ENCODE assay signal across 13 mouse cellular contexts in genomic region chr13:40036981-40037765, GRCm38 (mm10).
A peak's percentile ranks its signal among the peaks of the same experiment; 100 is the strongest.
DNase-seq lines count a peak whose midpoint lies in the region; ATAC-seq and TF ChIP-seq lines count a peak whose summit lies in the region.
"Had no signal": no experiment of that assay in that cellular context is flagged by ENCODE, and none has a peak within 500 bp of the region (broad histone marks: within the 10 kb centered on the region; RNA-seq: fewer than 3 reads in every experiment).

No protein-coding gene starts in this region.

- no peak overlapping the region for H3K4me2 ChIP-seq in lung, embryonic 14.5 days
- H3K4me2 ChIP-seq in lung, postnatal 0 days (replicated peaks; ENCODE audit: low read depth, low read length): no peak overlapping the region
- H3K4me2 ChIP-seq: embryonic facial prominence, embryonic 13.5 days; heart, embryonic 12.5 days; liver, embryonic 13.5 days; midbrain, embryonic 11.5 days had no signal

- no peak for TF ChIP-seq POLR2A in lung, adult 2 months (IDR thresholded peaks at IDR 0.05; ENCODE audit: borderline replicate concordance, extremely low read depth, low read depth, low read length)

- TF ChIP-seq CTCF in lung, embryonic 14.5 days (IDR thresholded peaks at IDR 0.05; ENCODE audit: low read depth): 0 out of 2 replicates have a peak, but pooled peaks have one; percentile 14
- no peak for TF ChIP-seq CTCF in lung, adult 2 months (IDR thresholded peaks at IDR 0.05; ENCODE audit: insufficient read depth, low read length)
- TF ChIP-seq CTCF in lung, postnatal 0 days (IDR thresholded peaks at IDR 0.05): no peak

- DNase-seq in lung, embryonic 14.5 days: no peak
- DNase-seq in lung, adult 2 months: no peak
- peak; percentile 95 for DNase-seq in cerebellum, adult 9-10 months
- peak; percentile 37 for DNase-seq in layer of hippocampus, adult 9-11 months
- peak; percentile 58 for DNase-seq in right cerebral cortex, postnatal 25 days
- no peak for DNase-seq in lung, postnatal 0 days (ENCODE audit: low spot score)
- no peak for DNase-seq in kidney, postnatal 14 days
- no peak for DNase-seq in thymus, postnatal 0 days (ENCODE audit: low spot score)
- DNase-seq: adrenal gland, adult 8-10 months; liver, embryonic 13.5 days had no signal

- H3K9me3 ChIP-seq in lung, embryonic 14.5 days (ENCODE audit: low read depth, low read length): no peaks in the 10 kb centered on the region
- no peaks in the 10 kb centered on the region for H3K9me3 ChIP-seq in lung, postnatal 0 days (ENCODE audit: low read length)
- H3K9me3 ChIP-seq: heart, embryonic 12.5 days; liver, embryonic 13.5 days had no signal

- WGBS in lung, embryonic 14.5 days: 82% methylated on average over 17 of the region's 17 CpGs
- WGBS in lung, adult 2 months: 83% methylated on average over 17 of the region's 17 CpGs
- WGBS in lung, postnatal 0 days: 86% methylated on average over 17 of the region's 17 CpGs

- ATAC-seq in lung, embryonic 14.5 days (ENCODE audit: insufficient read depth): no peak
- ATAC-seq in lung, postnatal 0 days: no peak

- H3K27me3 ChIP-seq in lung, embryonic 14.5 days (ENCODE audit: insufficient read depth, low read length): no peaks in the 10 kb centered on the region
- no peaks in the 10 kb centered on the region for H3K27me3 ChIP-seq in lung, postnatal 0 days (replicated peaks; ENCODE audit: insufficient read depth, low read length)
- H3K27me3 ChIP-seq: embryonic facial prominence, embryonic 13.5 days; heart, embryonic 12.5 days; liver, embryonic 13.5 days had no signal

- no peaks in the 10 kb centered on the region for H3K36me3 ChIP-seq in lung, embryonic 14.5 days (ENCODE audit: insufficient read depth)
- no peaks in the 10 kb centered on the region for H3K36me3 ChIP-seq in lung, postnatal 0 days (ENCODE audit: insufficient read depth, low read length)
- H3K36me3 ChIP-seq: embryonic facial prominence, embryonic 13.5 days; heart, embryonic 12.5 days; liver, embryonic 13.5 days had no signal

- no peak overlapping the region for H3K27ac ChIP-seq in lung, embryonic 14.5 days (ENCODE audit: low read depth)
- no peak overlapping the region for H3K27ac ChIP-seq in lung, postnatal 0 days (ENCODE audit: low read length)
- H3K27ac ChIP-seq: embryonic facial prominence, embryonic 13.5 days; liver, embryonic 13.5 days had no signal

- H3K4me3 ChIP-seq in lung, embryonic 14.5 days (ENCODE audit: low read depth, low read length): no peak overlapping the region
- no peak overlapping the region for H3K4me3 ChIP-seq in lung, adult 2 months (replicated peaks; ENCODE audit: extremely low read depth, low read depth, low read length)
- H3K4me3 ChIP-seq in lung, postnatal 0 days (ENCODE audit: low read depth, low read length): no peak overlapping the region
- H3K4me3 ChIP-seq: embryonic facial prominence, embryonic 13.5 days; heart, embryonic 12.5 days; liver, embryonic 13.5 days had no signal

- TF ChIP-seq EP300 in lung, postnatal 0 days (IDR thresholded peaks at IDR 0.05): no peak

- no peak overlapping the region for H3K9ac ChIP-seq in lung, embryonic 14.5 days
- no peak overlapping the region for H3K9ac ChIP-seq in lung, postnatal 0 days (replicated peaks; ENCODE audit: low read depth)
- H3K9ac ChIP-seq: embryonic facial prominence, embryonic 13.5 days; heart, embryonic 12.5 days; liver, embryonic 13.5 days had no signal

- no peaks in the 10 kb centered on the region for H3K4me1 ChIP-seq in lung, embryonic 14.5 days (ENCODE audit: insufficient read depth)
- no peaks in the 10 kb centered on the region for H3K4me1 ChIP-seq in lung, adult 2 months (ENCODE audit: control insufficient read depth, insufficient read depth, low read length)
- no peaks in the 10 kb centered on the region for H3K4me1 ChIP-seq in lung, postnatal 0 days (ENCODE audit: insufficient read depth, low read depth, low read length)
- H3K4me1 ChIP-seq: embryonic facial prominence, embryonic 13.5 days; heart, embryonic 12.5 days; liver, embryonic 13.5 days had no signal

Comparison
In these comparisons a context has a peak if more than half of its experiments do, and no peak if none do; other contexts are left out.
1. DNase-seq: peak in cerebellum, adult 9-10 months (single experiment), layer of hippocampus, adult 9-11 months (single experiment) and right cerebral cortex, postnatal 25 days (single experiment); none in lung, embryonic 14.5 days (single experiment), lung, adult 2 months (single experiment), lung, postnatal 0 days (single experiment), kidney, postnatal 14 days (single experiment) and thymus, postnatal 0 days (single experiment).